In genomic region chr15:87367381-87367780, GRCm38 (mm10) we compare ENCODE assay signal across 10 mouse cellular contexts.
DNase-seq lines count a peak whose midpoint lies in the region.
"Had no signal": no experiment of that assay in that cellular context is flagged by ENCODE, and none has a peak within 500 bp of the region (broad histone marks: within the 10 kb centered on the region; RNA-seq: fewer than 3 reads in every experiment).

No protein-coding gene starts in this region.

- peak; percentile 10 for DNase-seq in adrenal gland, postnatal 14 days
- no peak for DNase-seq in adrenal gland, adult (ENCODE audit: inconsistent age in 2 of 2, low spot score in 1 of 2)
- DNase-seq in kidney, adult 9 months: peak; percentile 23
- DNase-seq in kidney, adult 11 months: no peak
- DNase-seq in right cerebral cortex, postnatal 4 days: peak; percentile 36
- DNase-seq in right cerebral cortex, postnatal 25 days: no peak
- peak; percentile 58 for DNase-seq in testis, postnatal 10 days (ENCODE audit: low spot score)
- DNase-seq in right cerebral cortex, postnatal 10 days (ENCODE audit: low spot score in 2 of 2): no peak
- DNase-seq: cerebellum, adult 9-11 months; heart, adult 11 months had no signal

Comparison
In these comparisons a context has a peak if more than half of its experiments do, and no peak if none do; other contexts are left out.
1. DNase-seq: peak in adrenal gland, postnatal 14 days (single experiment), kidney, adult 9 months (single experiment), right cerebral cortex, postnatal 4 days (single experiment) and testis, postnatal 10 days (single experiment); none in adrenal gland, adult (0 of 2), kidney, adult 11 months (single experiment), right cerebral cortex, postnatal 25 days (single experiment) and right cerebral cortex, postnatal 10 days (0 of 2).